ENCODE assay signal across 24 mouse cellular contexts in genomic region chr1:129589366-129590002, GRCm38 (mm10).
A peak's percentile ranks its signal among the peaks of the same experiment; 100 is the strongest.
DNase-seq lines count a peak whose midpoint lies in the region; ATAC-seq and TF ChIP-seq lines count a peak whose summit lies in the region.
"Had no signal": no experiment of that assay in that cellular context is flagged by ENCODE, and none has a peak within 500 bp of the region (broad histone marks: within the 10 kb centered on the region; RNA-seq: fewer than 3 reads in every experiment).

No protein-coding gene starts in this region.

- no peaks in the 10 kb centered on the region for H3K79me2 ChIP-seq in C2C12 (ENCODE audit: control insufficient read depth, insufficient read depth)

- no peaks in the 10 kb centered on the region for H3K27me3 ChIP-seq in C2C12 (ENCODE audit: control insufficient read depth, insufficient read depth, insufficient read length)
- no peaks in the 10 kb centered on the region for H3K27me3 ChIP-seq in hindbrain, postnatal 0 days (ENCODE audit: insufficient read depth, low read length)
- H3K27me3 ChIP-seq: embryonic facial prominence, embryonic 12.5 days; forebrain, embryonic 12.5 days; heart, embryonic 13.5 days; limb, embryonic 12.5 days; liver, embryonic 12.5 days; midbrain, embryonic 15.5 days; neural tube, embryonic 13.5 days had no signal

- peak; percentile 6 for DNase-seq in adrenal gland, adult 2 months
- DNase-seq in adrenal gland, adult 18-20 months (ENCODE audit: low spot score in 2 of 2): no peak
- DNase-seq in kidney, adult 9 months: peak; percentile 31
- DNase-seq in kidney, postnatal 4 days: no peak
- peak; percentile 12 for DNase-seq in layer of hippocampus, adult 9-10 months (ENCODE audit: low spot score)
- no peak for DNase-seq in layer of hippocampus, postnatal 10 days (ENCODE audit: low spot score in 2 of 2)
- DNase-seq in hindbrain, postnatal 0 days (ENCODE audit: low spot score): no peak
- DNase-seq: adrenal gland, postnatal 10 days; gastrocnemius, postnatal 36 days; heart, adult 2 months; heart, postnatal 14 days; lung, adult 2 months; thymus, adult 18-20 months; thymus, postnatal 36 days had no signal

- no peak overlapping the region for H3K27ac ChIP-seq in hindbrain, postnatal 0 days
- H3K27ac ChIP-seq: embryonic facial prominence, embryonic 12.5 days; forebrain, embryonic 12.5 days; heart, adult 2 months; heart, embryonic 13.5 days; limb, embryonic 12.5 days; liver, embryonic 12.5 days; macrophage; midbrain, embryonic 15.5 days; neural tube, embryonic 13.5 days had no signal

- H3K4me2 ChIP-seq in hindbrain, postnatal 0 days (ENCODE audit: low read depth, low read length): no peak overlapping the region
- H3K4me2 ChIP-seq: embryonic facial prominence, embryonic 12.5 days; forebrain, embryonic 12.5 days; heart, embryonic 13.5 days; limb, embryonic 12.5 days; liver, embryonic 12.5 days; midbrain, embryonic 15.5 days; neural tube, embryonic 13.5 days had no signal

- H3K9me3 ChIP-seq in hindbrain, postnatal 0 days (ENCODE audit: low read length): no peaks in the 10 kb centered on the region
- H3K9me3 ChIP-seq: embryonic facial prominence, embryonic 12.5 days; forebrain, embryonic 12.5 days; heart, embryonic 13.5 days; limb, embryonic 12.5 days; liver, embryonic 12.5 days; midbrain, embryonic 15.5 days; neural tube, embryonic 13.5 days had no signal

- H3K4me1 ChIP-seq in hindbrain, postnatal 0 days (ENCODE audit: insufficient read depth, low read length): no peaks in the 10 kb centered on the region
- H3K4me1 ChIP-seq: embryonic facial prominence, embryonic 12.5 days; forebrain, embryonic 12.5 days; heart, embryonic 13.5 days; limb, embryonic 12.5 days; liver, embryonic 12.5 days; midbrain, embryonic 15.5 days; neural tube, embryonic 13.5 days had no signal

- 61% methylated on average over 3 of the region's 3 CpGs for WGBS in hindbrain, postnatal 0 days

- no peak for ATAC-seq in hindbrain, postnatal 0 days
- ATAC-seq: intestine, postnatal 0 days; liver, embryonic 12.5 days; midbrain, embryonic 15.5 days had no signal

- H3K9ac ChIP-seq in hindbrain, postnatal 0 days (replicated peaks; ENCODE audit: low read length): no peak overlapping the region
- H3K9ac ChIP-seq: embryonic facial prominence, embryonic 12.5 days; forebrain, embryonic 12.5 days; heart, embryonic 13.5 days; limb, embryonic 12.5 days; liver, embryonic 12.5 days; midbrain, embryonic 15.5 days; neural tube, embryonic 13.5 days had no signal

- H3K4me3 ChIP-seq in C2C12 (ENCODE audit: insufficient read depth, poor library complexity, severe bottlenecking): no peak overlapping the region
- H3K4me3 ChIP-seq in hindbrain, postnatal 0 days (ENCODE audit: low read length): no peak overlapping the region
- H3K4me3 ChIP-seq: embryonic facial prominence, embryonic 12.5 days; forebrain, embryonic 12.5 days; heart, adult 2 months; heart, embryonic 13.5 days; limb, embryonic 12.5 days; liver, embryonic 12.5 days; midbrain, embryonic 15.5 days; neural tube, embryonic 13.5 days had no signal

- no peak for TF ChIP-seq CTCF in C2C12 (IDR thresholded peaks at IDR 0.05; ENCODE audit: control insufficient read depth, insufficient read depth, insufficient read length)
- TF ChIP-seq CTCF in hindbrain, postnatal 0 days (IDR thresholded peaks at IDR 0.05; ENCODE audit: low read depth): no peak

- no peaks in the 10 kb centered on the region for H3K36me3 ChIP-seq in C2C12 (ENCODE audit: control insufficient read depth, insufficient read depth)
- H3K36me3 ChIP-seq in hindbrain, postnatal 0 days (ENCODE audit: insufficient read depth, low read length): no peaks in the 10 kb centered on the region
- H3K36me3 ChIP-seq: embryonic facial prominence, embryonic 12.5 days; forebrain, embryonic 12.5 days; heart, embryonic 13.5 days; limb, embryonic 12.5 days; liver, embryonic 12.5 days; midbrain, embryonic 15.5 days; neural tube, embryonic 13.5 days had no signal

- H3K79me3 ChIP-seq in C2C12 (ENCODE audit: low read depth): no peaks in the 10 kb centered on the region

- no peak overlapping the region for H3ac ChIP-seq in C2C12 (ENCODE audit: control insufficient read depth, insufficient read length, low read depth)

TF ChIP-seq in C2C12, 6 proteins besides CTCF, POLR2A, EP300 and RAD21:
- TF ChIP-seq FOSL1 (IDR thresholded peaks at IDR 0.05; ENCODE audit: insufficient read depth, low read length, poor library complexity, severe bottlenecking): peak; percentile 43
- no peak for TF ChIP-seq USF1 (IDR thresholded peaks at IDR 0.05; ENCODE audit: low read depth)
- TF ChIP-seq CEBPB (IDR thresholded peaks at IDR 0.05; ENCODE audit: low read depth): peak; percentile 75
TF ChIP-seq in C2C12: peak in this region for 2.

Comparison
In these comparisons a context has a peak if more than half of its experiments do, and no peak if none do; other contexts are left out.
1. DNase-seq: peak in adrenal gland, adult 2 months (single experiment), kidney, adult 9 months (single experiment) and layer of hippocampus, adult 9-10 months (single experiment); none in adrenal gland, adult 18-20 months (0 of 2), kidney, postnatal 4 days (0 of 2), layer of hippocampus, postnatal 10 days (0 of 2) and hindbrain, postnatal 0 days (single experiment).